Mouse (Mus musculus): ENCODE measurements around the gene Cpa2. TPM values are rescaled to one million over a fixed set of nuclear protein-coding genes. Genes with fewer than 3 reads are reported as not detected.

Cpa2 gene
- total RNA-seq (2023; ENCODE audit: inconsistent age) = not detected in 4 replicates

DNA sequence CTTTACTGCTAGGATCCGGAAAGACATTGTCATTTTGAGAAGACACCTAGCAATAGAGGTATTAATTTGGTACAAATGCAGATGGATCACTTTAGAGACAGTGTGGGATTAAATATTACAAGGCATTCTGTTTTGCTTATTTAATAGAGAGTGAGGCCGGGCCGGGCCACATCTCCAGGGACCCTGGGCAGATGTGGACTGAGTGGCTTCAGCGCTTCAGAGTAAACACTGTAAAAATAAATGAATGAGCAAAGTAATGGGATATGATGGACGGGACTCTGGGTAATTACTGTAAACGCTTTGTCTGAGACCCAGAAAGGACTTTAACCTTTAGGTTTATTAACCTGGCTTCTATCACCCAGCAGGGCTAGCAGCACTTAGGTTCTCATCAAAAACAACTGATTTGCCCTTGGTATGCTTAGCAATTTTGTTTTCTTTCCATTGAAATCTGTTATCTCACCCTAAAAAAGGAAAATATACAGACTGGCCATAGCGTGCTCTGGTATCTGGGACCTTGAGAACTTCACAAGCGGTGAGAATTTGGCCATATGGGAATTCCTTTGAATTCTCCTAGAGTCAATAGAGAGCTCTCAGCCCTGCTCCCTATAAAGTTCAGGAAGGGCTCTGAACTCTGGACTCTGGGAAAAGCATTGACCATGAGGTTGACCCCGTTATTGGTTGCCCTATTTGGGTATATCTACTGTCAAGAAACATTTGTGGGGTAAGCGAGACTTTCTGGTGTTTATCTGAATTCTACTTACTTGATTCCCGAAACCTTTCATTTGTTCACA is at the start of gene Cpa2:
Cpa2 (plus strand) TSS at position 574 of the 791 bp plus-strand sequence.

DNA sequence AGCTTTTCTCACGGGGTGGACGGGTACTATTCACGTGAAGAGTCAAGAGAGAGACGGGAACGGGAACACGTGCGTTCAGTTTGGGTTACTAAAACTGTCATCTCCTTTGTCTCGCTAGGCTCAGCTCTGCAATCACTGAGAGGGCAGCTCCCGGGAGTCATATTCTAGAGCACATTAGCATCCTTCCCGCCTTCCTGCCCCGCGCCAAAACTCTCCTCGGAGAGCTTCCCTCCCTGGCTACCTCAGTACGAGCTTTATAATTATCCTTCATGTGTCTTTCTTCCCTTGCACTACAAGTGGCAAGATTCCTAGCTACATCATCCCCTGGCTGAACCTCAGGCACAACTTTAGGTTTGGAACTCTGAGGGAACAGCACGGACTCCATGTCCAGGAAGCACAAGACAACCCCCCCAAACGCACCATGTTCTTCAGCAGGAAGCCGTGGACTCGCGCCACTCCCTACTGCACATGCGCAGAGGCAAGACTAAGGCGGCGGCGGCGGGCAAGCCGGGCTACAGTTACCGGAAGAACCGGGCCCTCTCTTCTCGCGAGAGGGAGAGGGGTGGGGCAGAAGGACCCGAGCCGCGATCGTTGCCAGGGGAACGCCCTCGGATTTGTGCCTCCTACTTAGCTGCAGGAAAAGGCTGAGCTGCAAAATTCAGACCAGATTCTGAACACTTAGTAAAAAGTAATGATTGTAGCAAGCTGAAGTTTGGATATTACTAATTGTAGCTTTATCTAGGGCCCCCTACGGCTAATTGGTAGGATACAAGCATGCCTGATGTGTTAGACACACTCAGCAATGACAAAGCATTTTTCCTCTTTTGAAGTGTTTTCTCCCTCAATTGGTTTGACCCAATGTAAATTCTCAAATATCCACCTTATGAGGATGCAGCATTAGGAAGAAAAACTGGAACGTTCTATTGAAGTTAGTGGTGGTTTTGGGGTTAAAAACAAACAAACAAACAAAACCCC is 31.8 kb upstream of the Cpa2 start, which contains the start of the genes Tmem209 and Ssmem1:
Tmem209 (minus strand) TSS at position 519 of the 975 bp plus-strand sequence.
Ssmem1 (plus strand) TSS at position 585 of the 975 bp plus-strand sequence.

GRCm38 (mm10) chr6:30568069-30568468 is 26.7 kb downstream of the Cpa2 start, which contains the start of gene Cpa4:
Gene Cpa4, plus strand, starts transcription at chr6:30568369.

GRCm38 (mm10) chr6:30610710-30611109 is 69.3 kb downstream of the Cpa2 start, which contains the start of gene Cpa5:
Gene Cpa5, plus strand, starts transcription at chr6:30611010.

Other genes with a start within 250 kb of the Cpa2 start
- 96.2 to 124 TPM (median 109 TPM) in 4 replicates for gene Ube2h, start 237.0 kb upstream of the Cpa2 start, total RNA-seq (2023; ENCODE audit: inconsistent age)
- 29.7 to 37.9 TPM (median 35.1 TPM) in 4 replicates for gene Zc3hc1, start 150.6 kb upstream of the Cpa2 start, total RNA-seq (2023; ENCODE audit: inconsistent age)
- 20.6 to 21.0 TPM (median 20.8 TPM) in 4 replicates for gene Klhdc10, start 139.7 kb upstream of the Cpa2 start, total RNA-seq (2023; ENCODE audit: inconsistent age)
- gene Tmem209, start 31.8 kb upstream of the Cpa2 start, total RNA-seq (2023; ENCODE audit: inconsistent age) = 30.7 to 37.1 TPM (median 33.8 TPM) in 4 replicates
- 0.45 to 1.3 TPM (median 0.68 TPM) in 4 replicates for gene Ssmem1, start 31.7 kb upstream of the Cpa2 start, total RNA-seq (2023; ENCODE audit: inconsistent age)
- gene Cpa4, start 26.8 kb downstream of the Cpa2 start, total RNA-seq (2023; ENCODE audit: inconsistent age) = not detected in 4 replicates
- gene Cpa5, start 69.4 kb downstream of the Cpa2 start, total RNA-seq (2023; ENCODE audit: inconsistent age) = not detected in 4 replicates
- gene Cpa1, start 97.6 kb downstream of the Cpa2 start, total RNA-seq (2023; ENCODE audit: inconsistent age) = 0.96 to 1.7 TPM in 2 of 4 replicates, not detected in the others
- gene Cep41, start 152.2 kb downstream of the Cpa2 start, total RNA-seq (2023; ENCODE audit: inconsistent age) = 6.2 to 10.1 TPM (median 7.1 TPM) in 4 replicates
- 1.3 to 1.5 TPM in 2 of 4 replicates, not detected in the others for gene Mest, start 182.0 kb downstream of the Cpa2 start, total RNA-seq (2023; ENCODE audit: inconsistent age)

All from B cell, adult (primary cell).